Mouse (Mus musculus): ENCODE data around the gene 4933402N03Rik. TPM values are rescaled to one million over a fixed set of nuclear protein-coding genes. Genes with fewer than 3 reads are reported as not detected.
A peak's percentile ranks its signal among the peaks of the same experiment; 100 is the strongest.

The 4933402N03Rik gene
- not detected for total RNA-seq (2022)

- no peak for DNase-seq (ENCODE audit: low spot score in 2 of 2)
Observed at GRCm38 (mm10) chr7:131146214-131146613, at the start of gene 4933402N03Rik. 4933402N03Rik (minus strand) TSS chr7:131146314.

- no peak for DNase-seq (ENCODE audit: low spot score in 2 of 2)
Observed at GRCm38 (mm10) chr7:131187996-131188395, 41.9 kb upstream of the 4933402N03Rik start.

- peak; percentile 16 to 67 for DNase-seq (ENCODE audit: low spot score in 2 of 2)
Observed at GRCm38 (mm10) chr7:131187047-131187446, 40.9 kb upstream of the 4933402N03Rik start.

DNA sequence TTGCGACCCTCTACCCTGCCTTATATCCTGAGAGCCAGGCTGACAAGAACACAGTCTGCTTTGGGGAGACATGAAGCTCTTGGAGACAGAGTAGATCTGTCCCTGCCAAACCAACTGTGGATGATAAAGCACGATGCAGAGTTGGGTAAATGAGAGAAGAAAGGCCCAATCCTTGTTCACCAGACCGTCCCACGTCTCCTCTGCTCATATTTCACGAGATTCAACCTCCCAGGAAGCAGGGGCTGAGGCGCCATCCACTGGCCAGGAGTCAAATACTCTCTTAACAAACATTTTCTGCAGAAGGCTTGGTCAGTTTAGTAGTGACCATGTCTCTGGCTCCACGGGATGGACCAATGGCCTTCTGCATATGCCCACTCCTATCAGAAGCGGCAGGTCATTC is 38.2 kb upstream of the 4933402N03Rik start:
- no peak for DNase-seq (ENCODE audit: low spot score in 2 of 2)

DNA sequence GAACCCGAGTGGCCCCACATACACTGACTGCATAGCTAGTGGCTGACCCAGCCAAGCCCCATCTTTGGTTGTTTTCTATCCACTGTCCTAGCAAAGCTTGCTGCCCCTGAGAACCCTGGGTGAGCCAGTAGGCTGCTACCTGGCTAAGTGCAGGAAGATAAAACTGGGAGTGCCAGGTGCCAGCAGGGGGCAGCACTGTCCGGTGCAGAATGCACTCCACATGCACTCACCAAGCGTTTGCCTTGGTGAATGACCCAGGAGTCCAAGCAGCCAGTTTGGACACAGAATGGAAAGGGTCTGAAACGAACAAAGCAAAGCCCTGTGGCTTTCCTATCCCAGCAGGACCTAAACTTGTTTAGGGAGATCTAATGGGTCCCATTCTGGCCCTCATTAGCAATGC is 36.6 kb upstream of the 4933402N03Rik start:
- peak in 1 of 2 experiments; percentile 8 for DNase-seq (ENCODE audit: low spot score in 2 of 2)

DNA sequence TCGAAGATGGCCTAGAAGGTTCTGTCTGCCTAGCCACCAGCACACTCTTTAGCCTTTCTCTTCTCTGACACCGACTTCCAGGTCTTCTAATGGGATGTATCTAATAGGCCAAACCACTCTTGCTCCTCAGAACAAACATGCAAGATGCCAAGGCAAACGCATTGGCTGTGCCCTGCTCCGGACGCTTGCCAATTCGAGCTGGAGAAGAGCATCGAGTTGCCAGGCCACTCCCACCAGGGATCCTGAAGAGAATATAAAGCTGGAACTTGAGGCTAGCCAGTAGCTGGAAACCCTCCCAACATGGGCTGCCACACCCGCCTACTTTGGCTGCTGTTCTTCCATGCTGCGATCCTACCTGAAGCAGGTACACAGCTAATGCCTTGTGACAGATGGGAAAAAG is 28.0 kb upstream of the 4933402N03Rik start, which contains the start of gene 5430419D17Rik:
TSS of gene 5430419D17Rik (plus strand) at position 282 of the 400 bp plus-strand sequence.
- DNase-seq (ENCODE audit: low spot score in 2 of 2): no peak

DNA sequence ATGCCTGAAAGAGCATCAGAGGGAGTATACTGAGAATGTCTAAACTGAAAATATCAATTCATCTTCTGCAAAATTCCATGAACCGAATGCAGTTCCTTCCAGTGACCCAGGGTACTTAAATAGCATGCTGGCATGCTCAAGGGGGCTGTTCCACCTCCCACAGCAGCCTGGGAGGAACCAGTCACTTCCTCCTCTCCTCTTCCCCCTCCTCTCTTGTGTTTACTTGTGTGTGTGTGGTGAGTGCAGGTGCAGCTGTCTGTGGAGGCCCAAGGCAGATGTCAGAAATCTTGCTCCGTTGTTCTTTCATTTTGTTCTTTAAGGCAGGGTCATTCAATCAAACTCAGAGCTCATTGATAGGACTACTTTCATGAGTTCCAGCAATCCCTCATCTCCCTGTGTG is 23.0 kb upstream of the 4933402N03Rik start:
- DNase-seq (ENCODE audit: low spot score in 2 of 2): no peak

GRCm38 (mm10) chr7:131167771-131168170 is 21.7 kb upstream of the 4933402N03Rik start:
- DNase-seq (ENCODE audit: low spot score in 2 of 2): no peak

- DNase-seq (ENCODE audit: low spot score in 2 of 2): no peak
Observed at GRCm38 (mm10) chr7:131162251-131162650, 16.1 kb upstream of the 4933402N03Rik start.

GRCm38 (mm10) chr7:131153044-131153443 is 6.9 kb upstream of the 4933402N03Rik start:
- DNase-seq (ENCODE audit: low spot score in 2 of 2): no peak

- DNase-seq (ENCODE audit: low spot score in 2 of 2): no peak
Observed at GRCm38 (mm10) chr7:131150179-131150578, 4.1 kb upstream of the 4933402N03Rik start.

DNA sequence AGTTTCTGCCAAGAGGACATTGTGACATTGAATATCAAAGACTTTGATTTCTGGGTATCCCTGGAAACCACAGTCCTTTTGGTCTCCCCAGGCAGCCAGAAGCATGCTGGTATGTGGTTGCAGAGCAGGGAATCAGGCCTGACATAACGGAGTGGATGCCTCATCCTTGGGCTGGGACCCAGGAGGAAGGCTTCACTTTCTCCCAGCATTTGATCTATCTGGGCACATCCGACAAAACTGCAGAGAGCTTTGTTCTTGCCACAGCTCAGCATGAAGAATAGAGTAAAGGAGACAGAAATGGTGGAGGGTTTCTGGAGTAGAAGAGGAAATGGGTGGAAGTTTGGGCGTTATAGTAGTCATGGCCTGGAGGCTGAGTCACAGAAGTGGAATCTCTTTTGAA is 12.9 kb downstream of the 4933402N03Rik start:
- no peak for DNase-seq (ENCODE audit: low spot score in 2 of 2)

GRCm38 (mm10) chr7:131130021-131130420 is 16.1 kb downstream of the 4933402N03Rik start:
- DNase-seq (ENCODE audit: low spot score in 2 of 2): no peak

DNA sequence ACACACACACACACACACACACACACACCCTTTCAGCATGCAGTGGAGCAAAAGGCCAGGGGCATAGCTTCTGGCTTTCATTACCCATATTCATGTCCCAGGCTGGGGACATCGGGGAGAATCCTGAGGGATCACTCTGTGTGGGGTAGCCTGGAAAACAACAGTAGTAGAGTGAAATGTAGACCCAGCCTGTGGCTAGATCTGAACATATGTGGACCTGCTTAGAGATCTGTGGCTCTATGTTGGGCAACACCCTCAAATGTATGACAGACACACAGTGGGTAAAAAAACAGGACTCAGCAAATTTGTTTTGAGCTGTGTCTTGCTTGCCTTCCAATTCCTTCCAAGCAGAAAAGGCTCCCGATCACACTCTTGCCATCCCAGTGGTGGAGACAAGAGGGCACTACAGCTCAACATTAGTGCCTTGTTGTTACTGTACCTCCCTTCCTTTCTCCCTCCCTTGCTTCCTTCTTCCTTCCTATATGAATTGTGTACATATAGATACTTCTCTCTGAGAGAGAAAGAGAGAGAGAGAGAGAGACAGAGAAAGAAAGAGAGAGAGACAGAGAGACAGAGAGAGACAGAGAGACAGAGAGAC is 23.8 kb downstream of the 4933402N03Rik start:
- no peak for DNase-seq (ENCODE audit: low spot score in 2 of 2)

- peak in 1 of 2 experiments; percentile 15 for DNase-seq (ENCODE audit: low spot score in 2 of 2)
Observed at GRCm38 (mm10) chr7:131114434-131114833, 31.7 kb downstream of the 4933402N03Rik start.

DNA sequence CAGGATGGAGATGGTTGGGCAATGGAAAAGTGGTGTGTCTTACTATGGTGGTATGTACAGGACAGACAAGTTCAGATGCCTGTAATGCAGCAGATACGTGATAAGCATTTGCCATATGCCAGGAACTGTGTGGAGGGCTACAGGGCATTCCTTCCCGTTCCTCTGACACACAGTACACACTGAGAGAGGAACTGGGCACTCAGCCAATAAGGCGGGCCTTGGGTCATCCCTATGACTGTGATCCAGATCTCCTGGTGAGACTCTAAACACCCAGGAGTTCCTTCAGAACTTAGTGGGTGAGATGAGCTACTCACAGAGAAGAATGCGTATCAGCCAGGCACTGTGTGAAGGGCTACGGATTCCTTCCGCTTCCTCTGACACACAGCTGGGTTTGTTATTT is 32.4 kb downstream of the 4933402N03Rik start:
- no peak for DNase-seq (ENCODE audit: low spot score in 2 of 2)

- peak; percentile 10 to 39 for DNase-seq (ENCODE audit: low spot score in 2 of 2)
Observed at GRCm38 (mm10) chr7:131112486-131112885, 33.6 kb downstream of the 4933402N03Rik start.

Other genes with a start within 250 kb of the 4933402N03Rik start
- 100 to 1,000 TPM; 156 to 180 (median 161) TPM for gene Htra1, start 210.2 kb downstream of the 4933402N03Rik start, total RNA-seq (2022)
- gene Dmbt1, start 114.3 kb downstream of the 4933402N03Rik start, total RNA-seq (2022): under 1 TPM in 1 of 4 experiments, not detected in 3; 0.06 TPM
- gene 5430419D17Rik, start 28.1 kb upstream of the 4933402N03Rik start, total RNA-seq (2022): not detected
- gene Cuzd1, start 176.0 kb upstream of the 4933402N03Rik start, total RNA-seq (2022): not detected
- not detected for gene Fam24b, start 183.2 kb upstream of the 4933402N03Rik start, total RNA-seq (2022)
- gene Fam24a, start 187.6 kb upstream of the 4933402N03Rik start, total RNA-seq (2022): not detected
- 10 to 100 TPM; 23.2 to 36.4 (median 29.9) TPM for gene 2310057M21Rik, start 216.4 kb upstream of the 4933402N03Rik start, total RNA-seq (2022)
- 10 to 100 TPM; 45.8 to 55.0 (median 50.0) TPM for gene Pstk, start 224.8 kb upstream of the 4933402N03Rik start, total RNA-seq (2022)